Mouse (Mus musculus) forebrain, embryonic 12.5 days (tissue): Measurements from ENCODE around the gene Aaas. TPM values are rescaled to one million over a fixed set of nuclear protein-coding genes. Genes with fewer than 3 reads are reported as not detected.

Source experiments
- ATAC-seq: fragments of 200-750 bp; cut with Nextera tagmentation; 2 replicates; pipeline ENCODE4 v1.8.0; 2017; ENCODE audit warnings: moderate TSS enrichment; ENCODE audit not compliant: low FRiP score
- H3K27ac ChIP-seq: fragments of 300-500 bp; sonication (generic); 2 replicates; pipeline ENCODE4 v1.5.1; 2016; ENCODE audit warnings: mild to moderate bottlenecking
- H3K27me3 ChIP-seq: fragments of 300-500 bp; sonication (generic); 2 replicates; pipeline ENCODE4 v1.6.1; 2016; ENCODE audit warnings: mild to moderate bottlenecking
- H3K36me3 ChIP-seq: fragments of 300-500 bp; sonication (generic); replicated peaks from 2 replicates; pipeline ENCODE4 v1.6.1; 2016; ENCODE audit warnings: mild to moderate bottlenecking
- H3K4me1 ChIP-seq: fragments of 300-500 bp; sonication (generic); 2 replicates; pipeline ENCODE4 v1.6.1; 2016
- H3K4me2 ChIP-seq: fragments of 300-500 bp; sonication (generic); 2 replicates; pipeline ENCODE4 v1.6.1; 2016; ENCODE audit warnings: mild to moderate bottlenecking, moderate library complexity
- H3K4me3 ChIP-seq: fragments of 300-500 bp; sonication (generic); replicated peaks from 2 replicates; pipeline ENCODE4 v1.5.1; 2016; ENCODE audit warnings: mild to moderate bottlenecking
- H3K9ac ChIP-seq: fragments of 300-500 bp; sonication (generic); 2 replicates; pipeline ENCODE4 v1.6.1; 2016; ENCODE audit warnings: mild to moderate bottlenecking
- H3K9me3 ChIP-seq: fragments of 300-500 bp; sonication (generic); 2 replicates; pipeline ENCODE4 v1.6.1; 2016
- WGBS: fragments of 180-500 bp; shearing (Covaris S2); methylation state at CpG from one replicate; pipeline ENCODE4 v1.1.7; 2016; 5-methylcytosine and 5-hydroxymethylcytosine counted together
- polyA plus RNA-seq: library from polyadenylated mRNA; unstranded; fragments of >200 nt; fragmentation: Nextera tagmentation; extraction: Ambion mirVana; gene quantifications from 2 replicates; pipeline ENCODE4 v1.2.1, GENCODE M21; 2016

Aaas gene
- polyA plus RNA-seq, 1 experiment from 2014 or later = 75.0 TPM

DNA sequence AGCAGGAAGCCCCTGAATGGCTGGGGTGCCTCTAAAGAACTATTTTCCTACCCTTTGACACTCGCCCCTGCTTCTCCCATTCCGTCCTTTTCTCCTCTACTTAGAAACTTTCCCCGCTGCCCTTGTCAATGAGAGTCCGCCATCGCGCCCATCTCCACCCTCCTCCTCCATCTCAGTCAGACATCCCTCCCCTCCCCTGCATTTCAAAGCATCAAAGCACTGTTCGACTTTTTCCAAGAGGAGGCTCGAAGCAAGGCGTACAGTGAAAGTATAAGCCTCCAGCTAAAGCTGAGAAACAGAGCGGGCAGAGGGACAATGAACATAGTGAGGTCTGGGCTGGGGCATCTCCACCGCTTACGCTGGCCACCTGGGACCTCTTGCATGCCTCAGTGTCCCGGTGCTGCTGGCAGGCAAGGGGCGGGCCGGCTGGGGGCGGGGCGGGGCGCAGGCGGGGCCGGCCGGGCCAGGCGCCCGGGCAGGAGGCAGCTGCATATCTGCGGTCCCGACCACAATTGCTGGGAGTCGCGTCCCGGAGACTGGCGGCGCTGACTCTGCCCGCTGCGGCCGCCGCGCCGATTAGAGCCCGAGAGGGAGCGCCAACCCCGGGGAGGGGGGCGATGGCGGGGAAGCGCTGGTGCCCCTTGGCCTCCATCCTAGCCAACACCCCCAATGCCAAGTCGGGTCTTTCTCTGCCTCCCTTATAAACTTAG, 26.0 kb upstream of the Aaas start:
- ATAC-seq = peak; percentile 78
- peak overlapping the region; percentile 73 for H3K9ac ChIP-seq
- peak overlapping the region; percentile 58 for H3K4me3 ChIP-seq
- H3K36me3 ChIP-seq = no peaks in the 10 kb centered on the region
- peaks cover 25% of the 10 kb centered on the region for H3K27me3 ChIP-seq
- H3K4me1 ChIP-seq = peaks cover 20% of the 10 kb centered on the region
- H3K4me2 ChIP-seq = peak overlapping the region; percentile 97
- under 1% methylated on average over 43 of the region's 43 CpGs for WGBS
- H3K27ac ChIP-seq = peak overlapping the region; percentile 65
- no peaks in the 10 kb centered on the region for H3K9me3 ChIP-seq

DNA sequence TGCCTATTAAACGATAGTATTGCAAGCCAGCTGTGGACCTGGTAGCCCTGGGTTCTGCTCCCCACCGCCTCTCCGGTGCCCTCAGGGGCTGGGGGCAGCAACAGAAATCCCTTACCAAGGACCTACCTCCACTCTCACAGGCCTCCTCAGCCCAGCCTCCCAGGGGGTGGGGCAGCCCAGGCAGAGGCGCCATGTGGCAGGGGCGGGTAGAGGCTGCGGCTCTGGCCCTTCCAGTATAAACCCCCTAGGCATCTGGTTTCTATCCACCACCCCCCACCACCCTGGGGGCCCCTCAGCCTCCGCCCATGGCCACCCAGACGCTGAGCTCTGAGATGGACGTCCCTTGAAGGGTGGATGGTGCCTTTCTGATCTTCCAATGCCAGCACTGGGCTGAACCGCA, 20.2 kb upstream of the Aaas start:
- 11% methylated on average over 10 of the region's 10 CpGs for WGBS
- Histone ChIP-seq H3K4me1 (peaks cover 23% of the 10 kb centered on the region), H3K9me3 (no peaks in the 10 kb centered on the region), H3K9ac (peak overlapping the region; percentile 7; the same call in 1 of the 2 replicates), H3K36me3 (no peaks in the 10 kb centered on the region), H3K27me3 (peaks cover 63% of the 10 kb centered on the region), H3K4me2 (peak overlapping the region; percentile 17; the same call in 1 of the 2 replicates), H3K27ac (no peak overlapping the region), H3K4me3 (no peak overlapping the region)
- no peak for ATAC-seq

- no peak for ATAC-seq
- Histone ChIP-seq H3K27me3 (peaks cover 71% of the 10 kb centered on the region), H3K4me1 (peaks cover 23% of the 10 kb centered on the region), H3K4me3 (no peak overlapping the region), H3K9ac (no peak overlapping the region), H3K27ac (no peak overlapping the region), H3K4me2 (0 out of 2 replicates have a peak overlapping the region, but pooled peaks have one; percentile 8), H3K36me3 (no peaks in the 10 kb centered on the region), H3K9me3 (no peaks in the 10 kb centered on the region)
- WGBS = 10% methylated on average over 13 of the region's 13 CpGs
Measured at GRCm38 (mm10) chr15:102369972-102370371, 19.4 kb upstream of the Aaas start.

GRCm38 (mm10) chr15:102366733-102367344, 16.3 kb upstream of the Aaas start, which contains the start of gene Sp7:
Gene Sp7 (minus strand): TSS chr15:102367182.
- H3K36me3 ChIP-seq = no peaks in the 10 kb centered on the region
- H3K4me2 ChIP-seq = peak within 1 kb of the TSS; percentile 53
- H3K27me3 ChIP-seq = peaks cover 83% of the 10 kb centered on the region
- peak within 1 kb of the TSS; percentile 44 for H3K9ac ChIP-seq
- H3K4me1 ChIP-seq = peaks cover 30% of the 10 kb centered on the region
- no peak for ATAC-seq
- H3K4me3 ChIP-seq = peak within 1 kb of the TSS; percentile 28
- 0 out of 2 replicates have a peak within 1 kb of the TSS, but pooled peaks have one; percentile 19 for H3K27ac ChIP-seq
- WGBS = 8% methylated on average over 15 of the region's 15 CpGs
- H3K9me3 ChIP-seq = no peaks in the 10 kb centered on the region

DNA sequence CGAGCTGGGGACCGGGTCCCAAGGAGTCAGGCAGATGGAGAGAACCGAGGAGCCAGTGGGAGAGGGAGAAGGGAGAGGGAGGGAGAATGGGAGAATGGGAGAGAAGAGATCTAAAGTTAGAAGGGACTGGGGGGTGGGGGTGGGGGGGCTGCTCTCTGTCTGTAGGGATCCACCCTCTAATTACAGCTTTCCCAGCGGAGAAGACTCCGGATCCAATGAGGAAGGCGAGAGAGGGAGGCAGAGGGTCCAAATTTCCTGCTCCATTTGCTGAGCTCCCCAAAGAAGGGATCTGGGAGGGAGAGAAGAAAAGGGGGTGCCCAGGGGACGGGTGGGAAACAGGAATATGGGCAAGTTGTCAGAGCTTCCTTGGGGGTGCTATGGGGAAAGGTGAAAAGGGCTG, 15.7 kb upstream of the Aaas start:
- peaks cover 30% of the 10 kb centered on the region for H3K4me1 ChIP-seq
- H3K4me2 ChIP-seq = peak overlapping the region; percentile 53
- no peaks in the 10 kb centered on the region for H3K9me3 ChIP-seq
- ATAC-seq = no peak
- 6% methylated on average over 7 of the region's 7 CpGs for WGBS
- peak overlapping the region; percentile 28 for H3K4me3 ChIP-seq
- H3K27ac ChIP-seq = no peak overlapping the region
- H3K27me3 ChIP-seq = peaks cover 79% of the 10 kb centered on the region
- peak overlapping the region; percentile 44; the same call in 1 of the 2 replicates for H3K9ac ChIP-seq
- H3K36me3 ChIP-seq = no peaks in the 10 kb centered on the region

GRCm38 (mm10) chr15:102364678-102365077, 14.1 kb upstream of the Aaas start:
- peaks cover 74% of the 10 kb centered on the region for H3K27me3 ChIP-seq
- H3K4me2 ChIP-seq = no peak overlapping the region
- H3K9ac ChIP-seq = no peak overlapping the region
- H3K4me1 ChIP-seq = peaks cover 19% of the 10 kb centered on the region
- no peaks in the 10 kb centered on the region for H3K36me3 ChIP-seq
- 93% methylated on average over 1 of the region's 1 CpGs for whole genome bisulfite sequencing
- H3K9me3 ChIP-seq = no peaks in the 10 kb centered on the region
- no peak overlapping the region for H3K4me3 ChIP-seq
- H3K27ac ChIP-seq = no peak overlapping the region
- ATAC-seq = no peak

DNA sequence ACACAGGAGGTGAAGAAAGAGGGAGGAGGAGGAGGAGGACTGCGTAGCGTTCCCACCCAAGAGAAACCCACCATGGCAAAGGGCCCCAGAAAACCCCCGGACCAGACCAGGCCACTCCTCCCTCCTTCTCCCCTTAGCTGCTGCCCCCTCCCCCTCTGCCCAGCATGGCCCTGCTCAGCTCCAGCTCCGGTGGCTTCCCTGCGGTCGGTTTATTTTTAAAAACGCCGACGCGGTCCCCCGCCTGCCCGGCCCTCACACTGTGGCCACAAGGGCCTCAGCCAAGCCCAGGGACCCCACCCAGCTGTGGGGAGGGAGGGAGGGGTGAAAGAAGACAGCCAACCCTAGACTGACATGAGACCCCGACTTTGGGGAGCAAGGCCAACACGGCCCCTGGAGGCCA, 12.1 kb upstream of the Aaas start:
- no peaks in the 10 kb centered on the region for H3K36me3 ChIP-seq
- H3K4me3 ChIP-seq = no peak overlapping the region
- H3K4me2 ChIP-seq = peak overlapping the region; percentile 34
- peaks cover 32% of the 10 kb centered on the region for H3K4me1 ChIP-seq
- WGBS = 10% methylated on average over 14 of the region's 14 CpGs
- peaks cover 80% of the 10 kb centered on the region for H3K27me3 ChIP-seq
- H3K9me3 ChIP-seq = no peaks in the 10 kb centered on the region
- H3K9ac ChIP-seq = no peak overlapping the region
- H3K27ac ChIP-seq = no peak overlapping the region
- no peak; the same call in 1 of the 2 replicates for ATAC-seq

DNA sequence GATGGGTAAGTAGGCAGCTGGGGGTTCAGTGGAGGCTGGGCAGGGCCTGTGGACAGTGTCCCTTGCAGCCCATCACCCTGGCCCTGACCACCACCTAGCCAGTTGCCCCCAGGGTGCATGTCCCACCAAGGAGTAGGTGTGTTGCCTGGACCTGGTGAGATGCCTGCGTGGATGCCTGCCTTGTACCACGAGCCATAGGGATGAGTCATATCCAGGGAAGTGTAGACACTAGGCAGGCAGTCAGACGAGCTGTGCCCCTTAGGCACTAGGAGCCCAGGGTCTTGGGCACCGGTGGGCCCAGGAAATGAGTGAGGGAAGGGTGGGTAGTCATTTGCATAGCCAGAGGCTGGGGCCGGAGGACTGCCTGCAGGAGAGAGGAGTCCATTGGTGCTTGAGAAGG, 8.3 kb upstream of the Aaas start:
- H3K4me1 ChIP-seq = peaks cover 43% of the 10 kb centered on the region
- ATAC-seq = no peak
- no peak overlapping the region for H3K9ac ChIP-seq
- H3K27ac ChIP-seq = no peak overlapping the region
- no peaks in the 10 kb centered on the region for H3K36me3 ChIP-seq
- H3K4me2 ChIP-seq = no peak overlapping the region; the same call in 1 of the 2 replicates
- H3K9me3 ChIP-seq = no peaks in the 10 kb centered on the region
- no peak overlapping the region for H3K4me3 ChIP-seq
- peaks cover 72% of the 10 kb centered on the region for H3K27me3 ChIP-seq
- WGBS = 26% methylated on average over 5 of the region's 5 CpGs

- Histone ChIP-seq H3K36me3 (no peaks in the 10 kb centered on the region), H3K9me3 (no peaks in the 10 kb centered on the region), H3K4me1 (peaks cover 43% of the 10 kb centered on the region), H3K9ac (no peak overlapping the region), H3K27me3 (peaks cover 65% of the 10 kb centered on the region), H3K4me3 (peak overlapping the region; percentile 6; the same call in 1 of the 2 replicates), H3K27ac (no peak overlapping the region), H3K4me2 (peak overlapping the region; percentile 43)
- 1% methylated on average over 25 of the region's 25 CpGs for WGBS
- no peak for ATAC-seq
Measured at GRCm38 (mm10) chr15:102358126-102358525, 7.6 kb upstream of the Aaas start.

DNA sequence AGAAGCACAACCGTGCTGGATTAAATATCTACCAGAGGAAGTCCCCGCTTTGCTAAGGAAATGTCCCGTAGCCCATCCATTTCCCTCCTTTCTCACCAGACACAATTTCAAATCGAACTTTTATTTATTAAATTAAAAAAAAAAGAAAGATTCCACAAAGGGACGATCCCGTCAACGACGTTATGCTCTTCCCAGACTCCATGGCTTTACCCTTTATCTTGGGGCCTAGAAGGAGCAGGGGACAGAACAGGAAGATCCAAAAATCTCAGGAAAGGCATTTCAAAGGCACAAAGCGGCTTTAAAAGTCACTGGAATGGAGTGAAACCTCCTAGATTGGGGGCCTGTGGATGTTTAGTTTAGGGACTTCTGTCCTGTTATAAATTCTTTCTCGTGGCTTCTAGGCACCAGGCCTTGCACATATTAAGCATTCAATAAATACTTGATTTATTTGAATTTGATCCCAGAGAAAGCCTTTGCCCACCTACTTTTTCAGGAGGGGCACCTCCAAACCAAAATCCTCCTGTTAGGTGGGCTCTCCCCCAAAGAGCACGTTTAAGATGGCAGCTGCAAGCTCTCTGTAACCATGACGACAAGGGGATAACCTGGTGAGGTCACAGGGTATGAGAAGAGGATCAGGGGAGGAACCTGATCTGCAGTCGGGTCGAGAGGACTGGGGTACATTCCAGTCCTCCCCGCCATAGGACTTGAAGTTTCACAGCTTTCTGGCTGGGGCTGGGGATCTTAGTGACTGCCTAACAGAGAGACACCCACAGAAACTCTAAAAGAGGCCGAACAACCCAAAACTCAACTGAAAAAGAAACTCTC, 6.1 kb upstream of the Aaas start:
- Histone ChIP-seq H3K4me2 (peak overlapping the region; percentile 87), H3K4me3 (no peak overlapping the region; the same call in 1 of the 2 replicates), H3K27me3 (peaks cover 54% of the 10 kb centered on the region), H3K27ac (no peak overlapping the region), H3K36me3 (no peaks in the 10 kb centered on the region), H3K9me3 (no peaks in the 10 kb centered on the region), H3K9ac (no peak overlapping the region), H3K4me1 (peaks cover 36% of the 10 kb centered on the region)
- no peak for ATAC-seq
- WGBS = 19% methylated on average over 16 of the region's 16 CpGs

- peak overlapping the region; percentile 49 for H3K4me3 ChIP-seq
- H3K9me3 ChIP-seq = no peaks in the 10 kb centered on the region
- H3K9ac ChIP-seq = peak overlapping the region; percentile 68
- H3K4me2 ChIP-seq = peak overlapping the region; percentile 87
- H3K36me3 ChIP-seq = no peaks in the 10 kb centered on the region
- under 1% methylated on average over 38 of the region's 38 CpGs for WGBS
- H3K27ac ChIP-seq = peak overlapping the region; percentile 71
- H3K4me1 ChIP-seq = peaks cover 40% of the 10 kb centered on the region
- peak; percentile 55 for ATAC-seq
- H3K27me3 ChIP-seq = peaks cover 50% of the 10 kb centered on the region
Measured at GRCm38 (mm10) chr15:102355871-102356441, 5.4 kb upstream of the Aaas start.
